Mouse (Mus musculus): Measurements from ENCODE around the gene Tbkbp1. TPM values are rescaled to one million over a fixed set of nuclear protein-coding genes. Genes with fewer than 3 reads are reported as not detected.

The Tbkbp1 gene
- polyA plus RNA-seq, 1 experiment = 10.4 TPM

DNA sequence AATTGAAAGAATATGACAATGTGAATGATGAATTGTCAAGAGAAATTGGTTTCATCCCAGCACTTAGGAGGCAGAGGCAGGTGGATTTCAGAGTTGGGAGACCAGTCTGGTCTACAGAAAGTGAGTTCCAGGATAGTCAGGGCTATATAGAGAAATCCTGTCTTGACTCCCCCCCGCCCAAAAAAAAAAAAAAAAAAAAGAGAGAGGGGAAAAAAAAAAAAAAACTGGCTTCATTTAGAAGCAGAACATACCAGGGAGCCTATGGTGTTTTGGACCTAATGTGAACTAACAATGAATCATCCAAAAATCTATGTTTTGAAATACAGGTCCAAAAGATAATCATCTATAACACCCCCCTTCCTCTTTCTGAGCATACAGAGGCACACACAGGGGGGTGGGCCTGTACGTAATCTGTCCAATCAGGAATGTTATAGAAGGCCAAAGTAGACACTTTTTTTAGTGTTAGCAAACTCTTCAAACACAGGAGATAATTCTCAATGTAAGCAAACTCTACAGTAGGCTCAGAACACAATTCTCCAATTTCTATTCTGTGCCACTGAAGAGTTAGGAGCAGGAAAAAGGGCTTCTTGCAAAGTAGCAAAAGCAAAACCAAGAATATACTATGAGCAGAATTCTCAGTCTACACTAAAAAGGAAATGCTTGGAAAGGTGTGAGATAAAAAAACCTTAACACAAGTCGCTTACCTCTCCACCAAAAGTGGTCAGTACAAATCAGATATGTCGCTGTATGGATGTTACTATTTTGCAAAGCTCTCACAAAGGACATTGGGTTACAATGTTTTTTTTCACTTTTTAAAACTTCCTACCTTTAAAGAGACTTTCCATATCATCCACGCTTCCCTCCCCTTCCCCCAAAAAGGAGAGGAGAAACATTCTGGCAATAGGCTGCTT is 34.7 kb upstream of the Tbkbp1 start:
- no peak overlapping the region for H3K27ac ChIP-seq (ENCODE audit: insufficient read depth, low read depth, low read length)
- H3K4me1 ChIP-seq (ENCODE audit: control insufficient read depth, insufficient read depth, low read length) = peaks cover 4% of the 10 kb centered on the region; the same call in 1 of the 2 replicates
- peaks cover 5% of the 10 kb centered on the region; the same call in 1 of the 2 replicates for H3K36me3 ChIP-seq (ENCODE audit: control insufficient read depth, insufficient read depth, low read length)
- 59% methylated on average over 5 of the region's 5 CpGs for WGBS
- TF ChIP-seq CTCF (conservative IDR thresholded peaks at IDR 0.05; ENCODE audit: insufficient read depth, insufficient read length, low read depth, low read length) (no peak), POLR2A (IDR thresholded peaks at IDR 0.05; ENCODE audit: low read depth, low read length) (no peak)
- H3K4me3 ChIP-seq (ENCODE audit: insufficient read depth, low read depth, low read length) = no peak overlapping the region
- no peak for DNase-seq
- H3K27me3 ChIP-seq (replicated peaks; ENCODE audit: control insufficient read depth, insufficient read depth, low read length) = no peaks in the 10 kb centered on the region

DNA sequence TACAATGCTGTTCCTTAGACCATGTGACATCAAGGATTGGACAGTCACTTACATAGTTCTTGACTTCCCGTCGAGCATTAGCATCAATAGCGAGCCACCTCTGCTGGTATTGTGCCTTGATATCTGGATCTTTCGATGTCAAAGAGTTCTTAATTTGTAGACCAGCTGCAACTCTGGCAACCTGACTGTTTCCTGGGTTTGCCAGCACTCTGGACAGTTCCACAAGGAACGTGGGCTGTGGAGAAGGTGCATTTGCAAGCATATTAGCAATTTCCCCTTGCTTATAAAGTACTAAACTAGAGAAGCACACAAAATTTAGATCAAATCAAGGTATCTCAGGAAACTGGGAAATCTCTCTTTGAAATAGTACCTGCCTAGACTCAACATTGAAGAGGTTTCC is 33.6 kb upstream of the Tbkbp1 start:
- TF ChIP-seq POLR2A (IDR thresholded peaks at IDR 0.05; ENCODE audit: low read depth, low read length) = no peak
- no peak for TF ChIP-seq CTCF (conservative IDR thresholded peaks at IDR 0.05; ENCODE audit: insufficient read depth, insufficient read length, low read depth, low read length)
- H3K36me3 ChIP-seq (ENCODE audit: control insufficient read depth, insufficient read depth, low read length) = peaks cover 5% of the 10 kb centered on the region; the same call in 1 of the 2 replicates
- H3K4me3 ChIP-seq (ENCODE audit: insufficient read depth, low read depth, low read length) = no peak overlapping the region
- H3K27me3 ChIP-seq (replicated peaks; ENCODE audit: control insufficient read depth, insufficient read depth, low read length) = no peaks in the 10 kb centered on the region
- no peak for DNase-seq
- 66% methylated on average over 5 of the region's 5 CpGs for WGBS
- no peak overlapping the region for H3K27ac ChIP-seq (ENCODE audit: insufficient read depth, low read depth, low read length)
- peaks cover 4% of the 10 kb centered on the region; the same call in 1 of the 2 replicates for H3K4me1 ChIP-seq (ENCODE audit: control insufficient read depth, insufficient read depth, low read length)

- H3K36me3 ChIP-seq (ENCODE audit: control insufficient read depth, insufficient read depth, low read length) = peaks cover 5% of the 10 kb centered on the region
- H3K27ac ChIP-seq (ENCODE audit: insufficient read depth, low read depth, low read length) = no peak overlapping the region
- H3K27me3 ChIP-seq (replicated peaks; ENCODE audit: control insufficient read depth, insufficient read depth, low read length) = no peaks in the 10 kb centered on the region
- peak; percentile 67 for DNase-seq
- no peak for TF ChIP-seq CTCF (conservative IDR thresholded peaks at IDR 0.05; ENCODE audit: insufficient read depth, insufficient read length, low read depth, low read length)
- TF ChIP-seq POLR2A (IDR thresholded peaks at IDR 0.05; ENCODE audit: low read depth, low read length) = no peak
- H3K4me1 ChIP-seq (ENCODE audit: control insufficient read depth, insufficient read depth, low read length) = peaks cover 4% of the 10 kb centered on the region; the same call in 1 of the 2 replicates
- whole genome bisulfite sequencing = 49% methylated on average over 3 of the region's 3 CpGs
- H3K4me3 ChIP-seq (ENCODE audit: insufficient read depth, low read depth, low read length) = no peak overlapping the region
These were observed 31.2 kb upstream of the Tbkbp1 start for GRCm38 (mm10) chr11:97182446-97182845.

DNA sequence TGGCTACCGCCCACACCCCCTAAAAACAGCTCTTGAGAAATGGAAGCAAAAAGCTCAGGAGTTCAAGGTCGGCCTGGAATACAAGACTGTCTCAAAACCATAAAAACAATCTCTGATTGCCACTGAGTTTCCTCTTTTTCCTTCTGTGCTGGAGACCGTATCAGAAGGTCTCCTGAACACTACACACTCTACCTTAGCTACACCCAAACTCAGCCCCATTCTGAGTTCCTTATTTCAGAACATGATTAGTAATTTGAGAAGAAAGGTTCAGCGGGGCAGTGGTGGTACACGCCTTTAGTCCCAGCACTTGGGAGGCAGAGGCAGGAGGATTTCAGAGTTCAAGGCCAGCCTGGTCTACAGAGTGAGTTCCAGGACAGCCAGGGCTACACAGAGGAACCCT is 29.8 kb upstream of the Tbkbp1 start:
- H3K4me1 ChIP-seq (ENCODE audit: control insufficient read depth, insufficient read depth, low read length) = peaks cover 4% of the 10 kb centered on the region; the same call in 1 of the 2 replicates
- H3K27ac ChIP-seq (ENCODE audit: insufficient read depth, low read depth, low read length) = no peak overlapping the region
- peaks cover 5% of the 10 kb centered on the region for H3K36me3 ChIP-seq (ENCODE audit: control insufficient read depth, insufficient read depth, low read length)
- H3K4me3 ChIP-seq (ENCODE audit: insufficient read depth, low read depth, low read length) = no peak overlapping the region
- WGBS = 73% methylated on average over 5 of the region's 5 CpGs
- no peak for TF ChIP-seq POLR2A (IDR thresholded peaks at IDR 0.05; ENCODE audit: low read depth, low read length)
- TF ChIP-seq CTCF (conservative IDR thresholded peaks at IDR 0.05; ENCODE audit: insufficient read depth, insufficient read length, low read depth, low read length) = no peak
- H3K27me3 ChIP-seq (replicated peaks; ENCODE audit: control insufficient read depth, insufficient read depth, low read length) = no peaks in the 10 kb centered on the region
- no peak for DNase-seq

DNA sequence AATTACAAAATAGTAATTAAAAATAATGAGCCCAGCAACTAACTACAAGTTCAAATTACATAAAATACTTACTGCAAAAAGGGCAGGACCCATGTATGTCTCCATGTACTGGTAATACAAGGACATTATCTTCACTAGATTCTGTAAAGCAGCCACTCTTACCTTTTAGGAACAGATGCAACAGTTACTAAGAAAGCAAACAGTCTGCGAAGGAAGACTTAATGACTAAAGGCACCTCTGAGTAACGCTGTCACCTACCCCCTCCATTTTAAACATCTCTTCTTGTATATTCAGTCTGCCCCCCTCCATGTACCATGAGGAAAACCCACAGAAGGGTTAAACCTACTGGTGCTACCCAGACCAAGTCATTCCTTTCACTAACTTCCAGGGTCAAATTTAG is 26.9 kb upstream of the Tbkbp1 start:
- Histone ChIP-seq H3K36me3 (ENCODE audit: control insufficient read depth, insufficient read depth, low read length) (peaks cover 5% of the 10 kb centered on the region), H3K27me3 (replicated peaks; ENCODE audit: control insufficient read depth, insufficient read depth, low read length) (no peaks in the 10 kb centered on the region), H3K4me3 (ENCODE audit: insufficient read depth, low read depth, low read length) (no peak overlapping the region), H3K4me1 (ENCODE audit: control insufficient read depth, insufficient read depth, low read length) (peaks cover 4% of the 10 kb centered on the region; the same call in 1 of the 2 replicates), H3K27ac (ENCODE audit: insufficient read depth, low read depth, low read length) (no peak overlapping the region)
- no peak for DNase-seq
- 99% methylated on average over 2 of the region's 2 CpGs for WGBS
- TF ChIP-seq CTCF (conservative IDR thresholded peaks at IDR 0.05; ENCODE audit: insufficient read depth, insufficient read length, low read depth, low read length) (no peak), POLR2A (IDR thresholded peaks at IDR 0.05; ENCODE audit: low read depth, low read length) (no peak)

GRCm38 (mm10) chr11:97176851-97177250 is 25.6 kb upstream of the Tbkbp1 start:
- TF ChIP-seq POLR2A (IDR thresholded peaks at IDR 0.05; ENCODE audit: low read depth, low read length) (no peak), CTCF (conservative IDR thresholded peaks at IDR 0.05; ENCODE audit: insufficient read depth, insufficient read length, low read depth, low read length) (peak; percentile 31; the same call in 1 of the 2 replicates)
- H3K27ac ChIP-seq (ENCODE audit: insufficient read depth, low read depth, low read length) = no peak overlapping the region
- H3K4me3 ChIP-seq (ENCODE audit: insufficient read depth, low read depth, low read length) = no peak overlapping the region
- WGBS = 34% methylated on average over 3 of the region's 3 CpGs
- DNase-seq = peak; percentile 63
- no peaks in the 10 kb centered on the region for H3K27me3 ChIP-seq (replicated peaks; ENCODE audit: control insufficient read depth, insufficient read depth, low read length)
- peaks cover 8% of the 10 kb centered on the region for H3K36me3 ChIP-seq (ENCODE audit: control insufficient read depth, insufficient read depth, low read length)
- H3K4me1 ChIP-seq (ENCODE audit: control insufficient read depth, insufficient read depth, low read length) = no peaks in the 10 kb centered on the region; the same call in 1 of the 2 replicates

- Histone ChIP-seq H3K27me3 (replicated peaks; ENCODE audit: control insufficient read depth, insufficient read depth, low read length) (no peaks in the 10 kb centered on the region), H3K27ac (ENCODE audit: insufficient read depth, low read depth, low read length) (no peak overlapping the region), H3K4me3 (ENCODE audit: insufficient read depth, low read depth, low read length) (no peak overlapping the region), H3K36me3 (ENCODE audit: control insufficient read depth, insufficient read depth, low read length) (peaks cover 9% of the 10 kb centered on the region), H3K4me1 (ENCODE audit: control insufficient read depth, insufficient read depth, low read length) (no peaks in the 10 kb centered on the region)
- 89% methylated on average over 7 of the region's 7 CpGs for WGBS
- TF ChIP-seq POLR2A (IDR thresholded peaks at IDR 0.05; ENCODE audit: low read depth, low read length) (no peak), CTCF (conservative IDR thresholded peaks at IDR 0.05; ENCODE audit: insufficient read depth, insufficient read length, low read depth, low read length) (peak; percentile 16; the same call in 1 of the 2 replicates)
- no peak for DNase-seq
These were observed 24.2 kb upstream of the Tbkbp1 start for GRCm38 (mm10) chr11:97175499-97175898.
